Mouse (Mus musculus): ENCODE data around the gene Eif4e3. TPM values are rescaled to one million over a fixed set of nuclear protein-coding genes. Genes with fewer than 3 reads are reported as not detected.

Gene Eif4e3
- polyA plus RNA-seq, 1 experiment from 2014 or later = 10.5 TPM

- WGBS = 70% methylated on average over 9 of the region's 9 CpGs
- H3K9ac ChIP-seq = no peak overlapping the region
- H3K4me3 ChIP-seq = no peak overlapping the region
- no peak overlapping the region for H3K27ac ChIP-seq
- H3K4me1 ChIP-seq = peaks cover 17% of the 10 kb centered on the region
- 0 out of 2 replicates have a peak, but pooled peaks cover 25% of the 10 kb centered on the region for H3K36me3 ChIP-seq (ENCODE audit: poor library complexity, severe bottlenecking)
- H3K27me3 ChIP-seq = no peaks in the 10 kb centered on the region
- H3K9me3 ChIP-seq (replicated peaks) = no peaks in the 10 kb centered on the region
- no peak for ATAC-seq
- no peak overlapping the region for H3K4me2 ChIP-seq
Observed at GRCm38 (mm10) chr6:99636121-99636520, 30.4 kb downstream of the Eif4e3 start.

- Histone ChIP-seq H3K4me1 (peaks cover 17% of the 10 kb centered on the region), H3K9me3 (replicated peaks) (no peaks in the 10 kb centered on the region), H3K36me3 (ENCODE audit: poor library complexity, severe bottlenecking) (peaks cover 16% of the 10 kb centered on the region; the same call in 1 of the 2 replicates), H3K9ac (no peak overlapping the region), H3K4me2 (no peak overlapping the region), H3K4me3 (no peak overlapping the region), H3K27ac (no peak overlapping the region), H3K27me3 (no peaks in the 10 kb centered on the region)
- ATAC-seq = no peak
- 93% methylated on average over 32 of the region's 32 CpGs for WGBS
Observed at GRCm38 (mm10) chr6:99632121-99632980, 34.2 kb downstream of the Eif4e3 start.

GRCm38 (mm10) chr6:99631637-99632036 is 34.9 kb downstream of the Eif4e3 start:
- Histone ChIP-seq H3K36me3 (ENCODE audit: poor library complexity, severe bottlenecking) (peaks cover 16% of the 10 kb centered on the region; the same call in 1 of the 2 replicates), H3K9ac (no peak overlapping the region), H3K27ac (no peak overlapping the region), H3K9me3 (replicated peaks) (no peaks in the 10 kb centered on the region), H3K27me3 (no peaks in the 10 kb centered on the region), H3K4me3 (no peak overlapping the region), H3K4me2 (no peak overlapping the region), H3K4me1 (peaks cover 15% of the 10 kb centered on the region)
- no peak for ATAC-seq
- 83% methylated on average over 5 of the region's 5 CpGs for WGBS

DNA sequence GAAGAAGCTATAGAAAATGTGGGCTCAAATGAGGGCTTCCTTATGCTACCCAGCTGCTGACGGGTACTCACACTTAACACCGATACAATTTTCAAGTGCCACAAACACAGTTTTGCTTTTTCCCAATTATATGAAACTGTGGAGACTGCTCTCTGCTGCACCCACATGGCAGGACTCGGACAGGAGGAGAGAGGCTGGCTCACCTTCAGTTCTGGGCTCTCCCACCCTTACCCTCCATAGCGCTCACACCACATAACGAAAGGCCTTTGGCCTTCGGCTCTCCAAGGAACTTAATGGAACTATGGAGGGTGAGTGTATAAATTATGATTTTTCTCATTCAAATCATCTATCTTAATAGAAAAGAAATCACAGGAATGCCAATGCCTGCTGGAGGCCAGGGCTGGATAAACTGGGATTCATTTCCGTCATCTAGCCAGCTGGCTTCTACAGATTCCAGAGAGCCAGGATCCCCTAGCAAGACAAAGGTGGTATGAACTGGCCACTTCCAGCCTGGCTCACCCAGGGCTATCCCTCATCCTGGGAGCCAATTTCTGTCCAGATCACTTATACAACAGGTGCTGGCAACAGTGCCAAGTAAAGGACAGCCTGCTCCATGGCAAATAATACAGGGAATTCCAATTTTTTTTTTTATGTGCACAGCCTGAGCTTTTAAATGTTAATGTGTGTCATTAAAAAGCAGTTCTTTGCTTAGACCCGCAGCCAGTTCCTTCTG is 36.7 kb downstream of the Eif4e3 start:
- H3K9me3 ChIP-seq (replicated peaks) = no peaks in the 10 kb centered on the region
- no peak overlapping the region for H3K4me2 ChIP-seq
- H3K4me1 ChIP-seq = peaks cover 19% of the 10 kb centered on the region
- H3K4me3 ChIP-seq = no peak overlapping the region
- no peak overlapping the region for H3K9ac ChIP-seq
- no peak for ATAC-seq
- WGBS = 73% methylated on average over 8 of the region's 8 CpGs
- no peaks in the 10 kb centered on the region for H3K27me3 ChIP-seq
- peaks cover 16% of the 10 kb centered on the region; the same call in 1 of the 2 replicates for H3K36me3 ChIP-seq (ENCODE audit: poor library complexity, severe bottlenecking)
- H3K27ac ChIP-seq = no peak overlapping the region

DNA sequence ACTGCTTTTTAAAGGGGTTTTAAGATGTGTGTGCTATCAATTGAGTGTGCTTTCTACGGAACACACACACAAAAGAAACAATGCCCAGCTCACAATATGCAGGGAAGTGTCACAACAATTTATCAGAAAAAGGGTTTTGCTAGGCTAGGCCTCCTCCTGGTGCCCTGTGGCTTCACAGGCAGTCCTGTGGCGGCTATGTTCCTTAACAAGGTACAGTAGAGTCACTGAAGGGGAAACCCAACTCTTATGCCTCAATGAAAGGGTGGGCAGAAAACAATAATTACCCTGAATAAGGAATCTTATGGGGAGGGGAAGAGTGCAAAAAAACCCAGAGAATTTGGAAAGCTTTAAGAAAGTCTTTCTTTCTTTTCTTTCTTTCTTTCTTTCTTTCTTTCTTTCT is 40.2 kb downstream of the Eif4e3 start:
- no peak overlapping the region for H3K27ac ChIP-seq
- no peaks in the 10 kb centered on the region for H3K9me3 ChIP-seq (replicated peaks)
- H3K36me3 ChIP-seq (ENCODE audit: poor library complexity, severe bottlenecking) = peaks cover 5% of the 10 kb centered on the region; the same call in 1 of the 2 replicates
- no peak overlapping the region for H3K4me2 ChIP-seq
- 10% methylated on average over 2 of the region's 2 CpGs for WGBS
- peaks cover 26% of the 10 kb centered on the region for H3K4me1 ChIP-seq
- H3K4me3 ChIP-seq = no peak overlapping the region
- no peaks in the 10 kb centered on the region for H3K27me3 ChIP-seq
- no peak for ATAC-seq
- H3K9ac ChIP-seq = no peak overlapping the region

- no peaks in the 10 kb centered on the region for H3K27me3 ChIP-seq
- no peak overlapping the region for H3K9ac ChIP-seq
- H3K4me3 ChIP-seq = no peak overlapping the region
- H3K27ac ChIP-seq = no peak overlapping the region
- 15% methylated on average over 7 of the region's 7 CpGs for WGBS
- H3K9me3 ChIP-seq (replicated peaks) = no peaks in the 10 kb centered on the region
- no peak for ATAC-seq
- H3K4me1 ChIP-seq = peaks cover 26% of the 10 kb centered on the region
- H3K4me2 ChIP-seq = no peak overlapping the region; the same call in 1 of the 2 replicates
- H3K36me3 ChIP-seq (ENCODE audit: poor library complexity, severe bottlenecking) = peaks cover 5% of the 10 kb centered on the region; the same call in 1 of the 2 replicates
Observed at GRCm38 (mm10) chr6:99625803-99626202, 40.8 kb downstream of the Eif4e3 start.

DNA sequence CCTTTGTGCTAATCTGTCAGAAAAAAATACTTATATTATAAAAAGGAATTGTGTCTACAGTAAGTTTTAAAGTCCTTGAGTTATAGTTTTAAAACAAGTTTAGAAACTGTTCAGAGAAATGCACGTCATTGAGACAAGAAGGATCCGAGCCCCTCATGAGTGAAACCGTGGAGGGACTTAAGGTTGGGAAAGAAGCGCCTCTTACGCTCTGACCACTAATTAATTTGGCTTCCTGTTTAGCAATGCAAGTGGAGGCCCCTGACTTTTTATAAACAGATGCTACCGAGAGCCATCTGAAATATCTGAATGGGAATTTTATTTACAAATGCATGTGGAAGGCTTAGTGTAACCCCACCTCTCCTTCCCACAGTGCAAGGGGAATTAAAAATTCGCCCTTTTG is 41.3 kb downstream of the Eif4e3 start:
- no peak for ATAC-seq
- H3K4me2 ChIP-seq = no peak overlapping the region; the same call in 1 of the 2 replicates
- peaks cover 26% of the 10 kb centered on the region for H3K4me1 ChIP-seq
- no peaks in the 10 kb centered on the region for H3K9me3 ChIP-seq (replicated peaks)
- no peak overlapping the region for H3K4me3 ChIP-seq
- 28% methylated on average over 7 of the region's 7 CpGs for WGBS
- peaks cover 5% of the 10 kb centered on the region; the same call in 1 of the 2 replicates for H3K36me3 ChIP-seq (ENCODE audit: poor library complexity, severe bottlenecking)
- no peak overlapping the region for H3K9ac ChIP-seq
- H3K27me3 ChIP-seq = no peaks in the 10 kb centered on the region
- no peak overlapping the region for H3K27ac ChIP-seq

DNA sequence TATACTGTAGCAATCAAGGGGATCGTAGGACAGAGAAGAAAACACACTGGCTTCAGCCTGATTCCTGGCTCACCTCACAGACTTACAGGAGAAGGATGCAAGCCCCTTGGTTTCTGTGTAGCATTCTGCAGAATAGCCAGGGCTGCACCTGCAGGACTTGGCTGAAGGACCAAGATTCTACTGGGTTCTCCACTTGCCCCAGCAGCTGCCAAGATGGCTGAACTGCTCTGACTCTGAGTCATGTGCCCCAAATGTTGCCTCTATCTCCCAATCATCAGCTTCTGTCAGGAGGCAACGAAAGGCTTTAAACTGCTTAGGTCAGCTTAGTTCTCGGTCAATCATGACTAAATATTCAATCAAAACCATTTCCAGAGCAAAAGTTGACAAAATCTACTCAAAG is 42.0 kb downstream of the Eif4e3 start:
- Histone ChIP-seq H3K36me3 (ENCODE audit: poor library complexity, severe bottlenecking) (peaks cover 5% of the 10 kb centered on the region; the same call in 1 of the 2 replicates), H3K9ac (no peak overlapping the region), H3K4me2 (no peak overlapping the region), H3K9me3 (replicated peaks) (no peaks in the 10 kb centered on the region), H3K4me1 (peaks cover 26% of the 10 kb centered on the region), H3K27me3 (no peaks in the 10 kb centered on the region), H3K27ac (no peak overlapping the region), H3K4me3 (no peak overlapping the region)
- WGBS = 85% methylated on average over 3 of the region's 3 CpGs
- no peak for ATAC-seq

- Histone ChIP-seq H3K4me2 (no peak overlapping the region), H3K9me3 (replicated peaks) (no peaks in the 10 kb centered on the region), H3K9ac (no peak overlapping the region), H3K27ac (no peak overlapping the region), H3K4me1 (peaks cover 26% of the 10 kb centered on the region), H3K4me3 (no peak overlapping the region), H3K27me3 (no peaks in the 10 kb centered on the region), H3K36me3 (ENCODE audit: poor library complexity, severe bottlenecking) (peaks cover under 1% of the 10 kb centered on the region; the same call in 1 of the 2 replicates)
- 10% methylated on average over 6 of the region's 6 CpGs for WGBS
- ATAC-seq = peak; percentile 63
Observed at GRCm38 (mm10) chr6:99623641-99624040, 42.9 kb downstream of the Eif4e3 start.

- no peak overlapping the region for H3K27ac ChIP-seq
- 86% methylated on average over 4 of the region's 4 CpGs for WGBS
- no peak overlapping the region for H3K9ac ChIP-seq
- H3K4me2 ChIP-seq = no peak overlapping the region
- peaks cover 16% of the 10 kb centered on the region for H3K4me1 ChIP-seq
- ATAC-seq = no peak
- H3K4me3 ChIP-seq = no peak overlapping the region
- no peaks in the 10 kb centered on the region for H3K9me3 ChIP-seq (replicated peaks)
- H3K36me3 ChIP-seq (ENCODE audit: poor library complexity, severe bottlenecking) = no peaks in the 10 kb centered on the region
- no peaks in the 10 kb centered on the region for H3K27me3 ChIP-seq
Observed at GRCm38 (mm10) chr6:99621167-99621566, 45.4 kb downstream of the Eif4e3 start.

- WGBS = 81% methylated on average over 7 of the region's 7 CpGs
- H3K4me3 ChIP-seq = no peak overlapping the region
- ATAC-seq = no peak
Observed at GRCm38 (mm10) chr6:99620471-99620870, 46.1 kb downstream of the Eif4e3 start.

DNA sequence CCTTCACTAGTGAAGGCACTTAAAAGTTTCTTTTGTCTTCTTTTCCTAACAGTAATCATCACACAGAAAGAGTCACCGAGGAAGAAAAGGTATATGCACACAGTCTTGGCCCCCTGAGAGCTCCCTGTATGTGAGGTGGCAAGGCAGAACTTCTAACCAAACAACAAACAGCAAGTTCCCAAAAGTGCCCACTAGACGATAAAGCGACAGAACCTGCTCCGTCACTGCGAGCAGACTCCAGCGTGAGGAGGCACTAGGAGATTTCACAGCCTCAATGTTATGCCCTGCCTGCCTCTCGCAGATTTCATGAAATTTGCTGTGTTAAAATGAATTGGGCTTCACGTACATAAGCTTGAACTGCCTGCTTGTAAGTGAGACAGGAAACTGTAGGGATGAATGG is 46.6 kb downstream of the Eif4e3 start:
- Histone ChIP-seq H3K27me3 (no peaks in the 10 kb centered on the region; the same call in 1 of the 2 replicates), H3K36me3 (ENCODE audit: poor library complexity, severe bottlenecking) (no peaks in the 10 kb centered on the region), H3K4me3 (no peak overlapping the region), H3K4me1 (peaks cover 17% of the 10 kb centered on the region), H3K9me3 (replicated peaks) (no peaks in the 10 kb centered on the region), H3K9ac (no peak overlapping the region), H3K27ac (no peak overlapping the region), H3K4me2 (no peak overlapping the region)
- 77% methylated on average over 8 of the region's 8 CpGs for WGBS
- no peak for ATAC-seq

More at GRCm38 (mm10) chr6:99620471-99620870, 46.1 kb downstream of the Eif4e3 start:
- Histone ChIP-seq H3K9me3 (replicated peaks) (no peaks in the 10 kb centered on the region), H3K9ac (no peak overlapping the region), H3K4me2 (no peak overlapping the region), H3K36me3 (ENCODE audit: poor library complexity, severe bottlenecking) (no peaks in the 10 kb centered on the region), H3K4me1 (peaks cover 14% of the 10 kb centered on the region), H3K27me3 (no peaks in the 10 kb centered on the region), H3K27ac (no peak overlapping the region)
